Mouse (Mus musculus): ENCODE measurements around the gene Glt1d1.

DNA sequence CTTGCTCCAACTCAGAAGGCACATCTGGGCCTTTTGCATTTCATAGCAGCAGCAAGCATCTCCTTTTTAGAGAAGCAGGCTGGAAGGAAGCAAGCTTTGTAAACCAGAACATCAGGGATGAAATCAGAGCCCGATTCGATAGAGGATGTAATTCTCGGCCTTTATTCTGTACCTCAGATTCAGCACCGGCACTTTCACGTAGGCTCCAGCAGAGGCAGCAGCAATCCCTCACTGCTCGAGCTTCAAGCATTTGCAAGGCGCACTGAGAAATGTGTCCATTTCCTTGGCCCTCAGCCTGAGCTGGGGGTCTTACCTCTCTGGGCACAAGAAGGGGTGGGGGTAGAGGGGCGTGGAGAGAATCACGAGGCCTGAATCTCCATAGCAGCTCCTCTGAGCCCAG lies 76.1 kb downstream of the Glt1d1 start:
- no peak for TF ChIP-seq POLR2A (IDR thresholded peaks at IDR 0.05; ENCODE audit: borderline replicate concordance, insufficient read depth, low read length)
- no peak for TF ChIP-seq CTCF (IDR thresholded peaks at IDR 0.05; ENCODE audit: borderline replicate concordance, insufficient read depth, low read depth, low read length)
